Mouse (Mus musculus) adrenal gland, postnatal 25 days (tissue): Measurements from ENCODE around the gene Angptl4. TPM values are rescaled to one million over a fixed set of nuclear protein-coding genes. Genes with fewer than 3 reads are reported as not detected.
"Not testable (repeated sequence)": the region's sequence is repeated elsewhere in the genome, so short reads cannot be mapped to it uniquely, and the experiment has no call there.

Source experiments
- DNase-seq: peaks from one replicate; pipeline ENCODE4 v3.0.0; 2021; ENCODE audit warnings: mixed read lengths
- long read RNA-seq: library from polyadenylated mRNA; stranded (forward); transcript quantifications from one replicate; pipeline ENCODE4 v2.0.0, GENCODE M21; 2021
- total RNA-seq: library from RNA; stranded (reverse); gene quantifications from 2 replicates; pipeline ENCODE4 v1.2.3, GENCODE M21; 2021

Angptl4 gene
- total RNA-seq = 50.0 and 57.7 TPM in 2 replicates
- long read RNA-seq, transcript Angptl4-201 (7 exons, 3,308 nt) = major isoform, 187 of 209 reads
- long read RNA-seq, partial matches to known transcripts = 9 of 209 reads
- long read RNA-seq, other reads (novel, unspliced or antisense) = 10 of 209 reads

GRCm38 (mm10) chr17:33781124-33781977 lies at the start of gene Angptl4:
Angptl4 (minus strand) TSS chr17:33781830.
- peak; percentile 83 for DNase-seq

- DNase-seq = no peak
Observed at GRCm38 (mm10) chr17:33829561-33829960, 47.9 kb upstream of the Angptl4 start.

- peak; percentile 68 for DNase-seq
Observed at GRCm38 (mm10) chr17:33828892-33829291, 47.3 kb upstream of the Angptl4 start.

- DNase-seq = peak; percentile 64
Observed at GRCm38 (mm10) chr17:33826850-33827249, 45.2 kb upstream of the Angptl4 start.

GRCm38 (mm10) chr17:33825462-33825861 lies 43.8 kb upstream of the Angptl4 start:
- no peak for DNase-seq

- not testable (repeated sequence) for DNase-seq
Observed at GRCm38 (mm10) chr17:33824997-33825330, 43.3 kb upstream of the Angptl4 start.

GRCm38 (mm10) chr17:33824084-33824996 lies 42.7 kb upstream of the Angptl4 start, which contains the start of the genes Rps28 and Ndufa7:
Rps28 (minus strand) TSS chr17:33824562.
Ndufa7 (plus strand) TSS chr17:33824572.
- DNase-seq = peak; percentile 95

- not testable (repeated sequence) for DNase-seq
Observed at GRCm38 (mm10) chr17:33823171-33823570, 41.5 kb upstream of the Angptl4 start.

- no peak for DNase-seq
Observed at GRCm38 (mm10) chr17:33822436-33822959, 40.9 kb upstream of the Angptl4 start.

GRCm38 (mm10) chr17:33817969-33818643 lies 36.5 kb upstream of the Angptl4 start:
- no peak for DNase-seq

GRCm38 (mm10) chr17:33817184-33817968 lies 35.7 kb upstream of the Angptl4 start:
- peak; percentile 91 for DNase-seq

GRCm38 (mm10) chr17:33816612-33817011 lies 35.0 kb upstream of the Angptl4 start:
- no peak for DNase-seq

GRCm38 (mm10) chr17:33815399-33815798 lies 33.8 kb upstream of the Angptl4 start:
- DNase-seq = no peak

- DNase-seq = peak; percentile 20
Observed at GRCm38 (mm10) chr17:33812990-33813389, 31.4 kb upstream of the Angptl4 start.

- DNase-seq = no peak
Observed at GRCm38 (mm10) chr17:33812475-33812874, 30.8 kb upstream of the Angptl4 start.

- no peak for DNase-seq
Observed at GRCm38 (mm10) chr17:33811142-33811516, 29.5 kb upstream of the Angptl4 start.

- peak; percentile 93 for DNase-seq
Observed at GRCm38 (mm10) chr17:33810334-33811141, 28.9 kb upstream of the Angptl4 start, which contains the start of gene Kank3. Kank3 (plus strand) TSS chr17:33810519.

- DNase-seq = no peak
Observed at GRCm38 (mm10) chr17:33808192-33808591, 26.6 kb upstream of the Angptl4 start.

- DNase-seq = no peak
Observed at GRCm38 (mm10) chr17:33807181-33807888, 25.7 kb upstream of the Angptl4 start.
